Mouse (Mus musculus) embryonic facial prominence, embryonic 11.5 days (tissue): ENCODE measurements around the gene Dnajb13. TPM values are rescaled to one million over a fixed set of nuclear protein-coding genes. Genes with fewer than 3 reads are reported as not detected.
A peak's percentile ranks its signal among the peaks of the same experiment; 100 is the strongest.

ENCODE experiments used
- ATAC-seq: fragments of 200-750 bp; cut with Nextera tagmentation; replicated peaks from 2 replicates; pipeline ENCODE4 v1.8.0; 2017; ENCODE audit warnings: low read depth; ENCODE audit not compliant: insufficient number of reproducible peaks, low FRiP score, low TSS enrichment
- DNase-seq: peaks from one replicate; pipeline ENCODE4 v3.0.0-alpha.2; 2015; ENCODE audit warnings: low spot score
- H3K27ac ChIP-seq: fragments of 300-500 bp; sonication (generic); replicated peaks from 2 replicates; pipeline ENCODE4 v1.5.1; 2014; ENCODE audit warnings: mild to moderate bottlenecking, low read depth, low read length, control low read depth
- H3K27me3 ChIP-seq: fragments of 300-500 bp; sonication (generic); 2 replicates; pipeline ENCODE4 v1.6.1; 2014; ENCODE audit warnings: mild to moderate bottlenecking, low read length, moderate library complexity, mixed read lengths; ENCODE audit not compliant: control insufficient read depth, insufficient read depth
- H3K36me3 ChIP-seq: fragments of 300-500 bp; sonication (generic); replicated peaks from 2 replicates; pipeline ENCODE4 v1.6.1; 2014; ENCODE audit warnings: low read depth, mild to moderate bottlenecking, low read length, moderate library complexity, mixed read lengths; ENCODE audit not compliant: control insufficient read depth, insufficient read depth
- H3K4me1 ChIP-seq: fragments of 300-500 bp; sonication (generic); 2 replicates; pipeline ENCODE4 v1.6.1; 2014; ENCODE audit warnings: low read length, mixed read lengths; ENCODE audit not compliant: control insufficient read depth, insufficient read depth
- H3K4me2 ChIP-seq: fragments of 300-500 bp; sonication (generic); 2 replicates; pipeline ENCODE4 v1.6.1; 2014; ENCODE audit warnings: low read depth, mild to moderate bottlenecking, control low read depth, low read length, moderate library complexity
- H3K4me3 ChIP-seq: fragments of 300-500 bp; sonication (generic); 2 replicates; pipeline ENCODE4 v1.5.1; 2014; ENCODE audit warnings: low read depth, low read length, control low read depth
- H3K9ac ChIP-seq: fragments of 300-500 bp; sonication (generic); replicated peaks from 2 replicates; pipeline ENCODE4 v1.6.1; 2014; ENCODE audit warnings: mild to moderate bottlenecking, control low read depth, low read length
- H3K9me3 ChIP-seq: fragments of 300-500 bp; sonication (generic); replicated peaks from 2 replicates; pipeline ENCODE4 v1.6.1; 2016; ENCODE audit warnings: mild to moderate bottlenecking, low read length, inconsistent platforms, mixed read lengths; ENCODE audit not compliant: control insufficient read depth
- WGBS: fragments of 180-500 bp; shearing (Covaris S2); extraction: QIAGEN DNeasy Blood & Tissue Kit; methylation state at CpG from one replicate; pipeline ENCODE4 v1.1.7; 2014; 5-methylcytosine and 5-hydroxymethylcytosine counted together
- polyA plus RNA-seq: library from polyadenylated mRNA; unstranded; fragments of >200 nt; fragmentation: Nextera tagmentation; extraction: Ambion mirVana; gene quantifications from 2 replicates; pipeline ENCODE4 v1.2.1, GENCODE M21; 2014

The Dnajb13 gene
- polyA plus RNA-seq, 1 experiment from 2014 or later = 0.07 TPM

- H3K36me3 ChIP-seq = peaks cover 3% of the 10 kb centered on the region; the same call in 1 of the 2 replicates
- H3K4me3 ChIP-seq = no peak overlapping the region
- DNase-seq = no peak
- no peaks in the 10 kb centered on the region for H3K27me3 ChIP-seq
- peaks cover 7% of the 10 kb centered on the region for H3K4me1 ChIP-seq
- ATAC-seq = no peak
- WGBS = 89% methylated on average over 13 of the region's 13 CpGs
- H3K9ac ChIP-seq = no peak overlapping the region
- H3K27ac ChIP-seq = no peak overlapping the region
- no peak overlapping the region for H3K4me2 ChIP-seq
- no peaks in the 10 kb centered on the region for H3K9me3 ChIP-seq
These were observed 16.8 kb downstream of the Dnajb13 start for GRCm38 (mm10) chr7:100497982-100498381.

GRCm38 (mm10) chr7:100497402-100497801, 17.4 kb downstream of the Dnajb13 start:
- no peaks in the 10 kb centered on the region for H3K9me3 ChIP-seq
- H3K4me2 ChIP-seq = no peak overlapping the region
- H3K36me3 ChIP-seq = peaks cover 3% of the 10 kb centered on the region; the same call in 1 of the 2 replicates
- no peak overlapping the region for H3K4me3 ChIP-seq
- no peak for DNase-seq
- no peak for ATAC-seq
- no peak overlapping the region for H3K9ac ChIP-seq
- no peak overlapping the region for H3K27ac ChIP-seq
- peaks cover 10% of the 10 kb centered on the region for H3K4me1 ChIP-seq
- H3K27me3 ChIP-seq = no peaks in the 10 kb centered on the region
- WGBS = 91% methylated on average over 4 of the region's 4 CpGs

- no peak overlapping the region for H3K27ac ChIP-seq
- peaks cover 3% of the 10 kb centered on the region; the same call in 1 of the 2 replicates for H3K36me3 ChIP-seq
- ATAC-seq (no peak), DNase-seq (no peak)
- H3K4me3 ChIP-seq = no peak overlapping the region
- no peak overlapping the region for H3K4me2 ChIP-seq
- H3K9ac ChIP-seq = no peak overlapping the region
- no peaks in the 10 kb centered on the region for H3K9me3 ChIP-seq
- 95% methylated on average over 9 of the region's 9 CpGs for WGBS
- no peaks in the 10 kb centered on the region for H3K27me3 ChIP-seq
- peaks cover 10% of the 10 kb centered on the region for H3K4me1 ChIP-seq
These were observed 18.0 kb downstream of the Dnajb13 start for GRCm38 (mm10) chr7:100496791-100497190.

DNA sequence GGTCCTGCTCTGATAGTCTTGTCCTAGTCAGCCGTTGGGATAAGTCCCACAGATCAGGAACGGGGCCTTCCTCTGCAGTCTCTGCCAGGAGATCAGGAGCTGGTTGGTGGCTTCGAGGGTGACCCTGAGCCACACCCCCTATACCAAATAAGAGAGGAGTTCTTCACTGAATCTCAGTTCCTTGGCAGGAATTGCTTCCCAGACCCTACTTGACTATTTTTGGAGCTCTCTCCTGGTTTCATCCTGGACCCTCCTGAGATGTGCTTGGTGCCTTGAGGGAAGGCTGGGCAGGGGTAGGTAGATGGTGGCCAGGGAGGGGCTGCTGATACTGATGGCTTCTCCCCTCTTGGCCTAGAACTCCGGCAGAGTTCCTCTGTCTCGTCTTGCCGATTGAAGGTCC, 18.4 kb downstream of the Dnajb13 start:
- H3K4me2 ChIP-seq = no peak overlapping the region; the same call in 1 of the 2 replicates
- H3K9ac ChIP-seq = no peak overlapping the region
- H3K36me3 ChIP-seq = peaks cover 3% of the 10 kb centered on the region; the same call in 1 of the 2 replicates
- H3K4me3 ChIP-seq = no peak overlapping the region
- no peaks in the 10 kb centered on the region for H3K27me3 ChIP-seq
- no peak overlapping the region for H3K27ac ChIP-seq
- peaks cover 10% of the 10 kb centered on the region for H3K4me1 ChIP-seq
- DNase-seq = no peak
- H3K9me3 ChIP-seq = no peaks in the 10 kb centered on the region
- no peak for ATAC-seq
- 78% methylated on average over 6 of the region's 6 CpGs for WGBS

DNA sequence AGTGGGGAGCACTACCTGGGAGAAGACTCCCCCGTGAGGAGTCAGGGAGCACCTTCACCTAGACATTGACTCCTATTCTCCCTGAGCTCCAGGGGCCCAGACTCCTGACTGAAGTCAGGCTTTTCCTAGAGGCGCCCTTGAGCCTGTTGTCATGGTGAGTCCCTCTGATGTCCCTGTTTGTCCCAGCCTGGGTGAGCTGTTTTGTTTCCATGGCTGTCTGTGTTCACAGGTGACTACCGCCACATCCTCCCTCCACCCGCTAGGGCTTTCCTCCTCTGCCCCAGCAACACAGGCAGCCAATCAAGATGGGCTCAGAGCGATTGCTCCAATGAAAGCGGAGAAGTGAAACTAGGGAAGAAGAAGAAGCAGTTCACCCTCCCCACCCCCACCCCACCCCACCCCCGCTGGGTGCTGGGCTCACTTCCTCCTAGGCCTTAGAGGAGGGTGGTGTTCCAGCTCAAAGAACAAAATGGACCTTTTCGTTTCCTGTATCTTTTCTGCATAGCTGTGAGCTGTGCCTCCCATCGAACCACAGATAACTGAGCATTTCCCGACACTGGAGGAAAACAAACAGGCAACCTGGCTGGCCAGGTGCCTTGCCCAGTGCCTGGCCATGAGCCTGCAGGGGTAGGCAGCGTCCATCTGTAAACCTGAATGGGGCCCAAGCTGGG, 19.0 kb downstream of the Dnajb13 start:
- H3K9ac ChIP-seq = peak overlapping the region; percentile 29
- H3K27ac ChIP-seq = peak overlapping the region; percentile 78
- H3K9me3 ChIP-seq = no peaks in the 10 kb centered on the region
- H3K4me2 ChIP-seq = peak overlapping the region; percentile 38
- peaks cover 10% of the 10 kb centered on the region for H3K4me1 ChIP-seq
- peaks cover 3% of the 10 kb centered on the region; the same call in 1 of the 2 replicates for H3K36me3 ChIP-seq
- H3K4me3 ChIP-seq = no peak overlapping the region
- DNase-seq (peak; percentile 77), ATAC-seq (peak; percentile 63)
- no peaks in the 10 kb centered on the region for H3K27me3 ChIP-seq
- WGBS = 23% methylated on average over 11 of the region's 11 CpGs

- ATAC-seq = peak; percentile 3; the same call in 1 of the 2 replicates
- DNase-seq = peak; percentile 84
- peak overlapping the region; percentile 29 for H3K9ac ChIP-seq
These were observed 19.7 kb downstream of the Dnajb13 start for GRCm38 (mm10) chr7:100495042-100495441.

GRCm38 (mm10) chr7:100494415-100494831, 20.3 kb downstream of the Dnajb13 start:
- DNase-seq (no peak), ATAC-seq (no peak)
- Histone ChIP-seq H3K27me3 (no peaks in the 10 kb centered on the region), H3K4me3 (peak overlapping the region; percentile 42), H3K36me3 (peaks cover 3% of the 10 kb centered on the region; the same call in 1 of the 2 replicates), H3K4me2 (peak overlapping the region; percentile 85), H3K27ac (0 out of 2 replicates have a peak overlapping the region, but pooled peaks have one; percentile 25), H3K9me3 (no peaks in the 10 kb centered on the region), H3K9ac (no peak overlapping the region), H3K4me1 (peaks cover 10% of the 10 kb centered on the region)
- WGBS = 89% methylated on average over 7 of the region's 7 CpGs

More at GRCm38 (mm10) chr7:100495042-100495441, 19.7 kb downstream of the Dnajb13 start:
- H3K27ac ChIP-seq = peak overlapping the region; percentile 78
- no peaks in the 10 kb centered on the region for H3K27me3 ChIP-seq
- peaks cover 3% of the 10 kb centered on the region; the same call in 1 of the 2 replicates for H3K36me3 ChIP-seq
- H3K4me3 ChIP-seq = no peak overlapping the region
- H3K4me1 ChIP-seq = peaks cover 10% of the 10 kb centered on the region
- peak overlapping the region; percentile 38 for H3K4me2 ChIP-seq
- no peaks in the 10 kb centered on the region for H3K9me3 ChIP-seq
- WGBS = 20% methylated on average over 8 of the region's 8 CpGs
